Mouse (Mus musculus) neural tube, embryonic 15.5 days (tissue): ENCODE measurements around the gene Uts2. TPM values are rescaled to one million over a fixed set of nuclear protein-coding genes. Genes with fewer than 3 reads are reported as not detected.
A peak's percentile ranks its signal among the peaks of the same experiment; 100 is the strongest.

ENCODE experiments used
- ATAC-seq: fragments of 200-750 bp; cut with Nextera tagmentation; 2 replicates; pipeline ENCODE4 v1.8.0; 2017; ENCODE audit warnings: mild to moderate bottlenecking, moderate TSS enrichment, moderate library complexity; ENCODE audit not compliant: low FRiP score
- H3K27ac ChIP-seq: fragments of 300-500 bp; sonication (generic); replicated peaks from 2 replicates; pipeline ENCODE4 v1.5.1; 2015; ENCODE audit warnings: mild to moderate bottlenecking, inconsistent platforms
- H3K27me3 ChIP-seq: fragments of 300-500 bp; sonication (generic); replicated peaks from 2 replicates; pipeline ENCODE4 v1.6.1; 2015; ENCODE audit warnings: inconsistent platforms
- H3K36me3 ChIP-seq: fragments of 300-500 bp; sonication (generic); 2 replicates; pipeline ENCODE4 v1.6.1; 2015; ENCODE audit warnings: inconsistent platforms
- H3K4me1 ChIP-seq: fragments of 300-500 bp; sonication (generic); 2 replicates; pipeline ENCODE4 v1.6.1; 2015; ENCODE audit warnings: inconsistent platforms
- H3K4me2 ChIP-seq: fragments of 300-500 bp; sonication (generic); 2 replicates; pipeline ENCODE4 v1.6.1; 2015; ENCODE audit warnings: inconsistent platforms, mild to moderate bottlenecking, moderate library complexity
- H3K4me3 ChIP-seq: fragments of 300-500 bp; sonication (generic); replicated peaks from 2 replicates; pipeline ENCODE4 v1.5.1; 2015; ENCODE audit warnings: mild to moderate bottlenecking, inconsistent platforms
- H3K9ac ChIP-seq: fragments of 300-500 bp; sonication (generic); replicated peaks from 2 replicates; pipeline ENCODE4 v1.6.1; 2015; ENCODE audit warnings: mild to moderate bottlenecking, inconsistent platforms
- H3K9me3 ChIP-seq: fragments of 300-500 bp; sonication (generic); replicated peaks from 2 replicates; pipeline ENCODE4 v1.6.1; 2016; ENCODE audit warnings: inconsistent platforms
- WGBS: fragments of 180-500 bp; shearing (Covaris S2); methylation state at CpG from one replicate; pipeline ENCODE4 v1.1.7; 2015; ENCODE audit warnings: mixed read lengths; 5-methylcytosine and 5-hydroxymethylcytosine counted together
- polyA plus RNA-seq: library from polyadenylated mRNA; unstranded; fragments of >200 nt; fragmentation: Nextera tagmentation; extraction: Ambion mirVana; gene quantifications from 2 replicates; pipeline ENCODE4 v1.2.1, GENCODE M21; 2015

Uts2 gene
- 5.5 and 6.1 TPM in 2 replicates for polyA plus RNA-seq

GRCm38 (mm10) chr4:150996797-150997196 is at the start of gene Uts2:
TSS of gene Uts2 (plus strand) at chr4:150997097.
- H3K4me3 ChIP-seq: no peak within 1 kb of the TSS
- WGBS: 93% methylated on average over 7 of the region's 7 CpGs
- H3K27ac ChIP-seq: no peak within 1 kb of the TSS
- no peaks in the 10 kb centered on the region for H3K36me3 ChIP-seq
- no peak within 1 kb of the TSS for H3K9ac ChIP-seq
- no peak for ATAC-seq
- no peak within 1 kb of the TSS for H3K4me2 ChIP-seq
- H3K9me3 ChIP-seq: no peaks in the 10 kb centered on the region
- 0 out of 2 replicates have a peak, but pooled peaks cover 4% of the 10 kb centered on the region for H3K4me1 ChIP-seq
- no peaks in the 10 kb centered on the region for H3K27me3 ChIP-seq

DNA sequence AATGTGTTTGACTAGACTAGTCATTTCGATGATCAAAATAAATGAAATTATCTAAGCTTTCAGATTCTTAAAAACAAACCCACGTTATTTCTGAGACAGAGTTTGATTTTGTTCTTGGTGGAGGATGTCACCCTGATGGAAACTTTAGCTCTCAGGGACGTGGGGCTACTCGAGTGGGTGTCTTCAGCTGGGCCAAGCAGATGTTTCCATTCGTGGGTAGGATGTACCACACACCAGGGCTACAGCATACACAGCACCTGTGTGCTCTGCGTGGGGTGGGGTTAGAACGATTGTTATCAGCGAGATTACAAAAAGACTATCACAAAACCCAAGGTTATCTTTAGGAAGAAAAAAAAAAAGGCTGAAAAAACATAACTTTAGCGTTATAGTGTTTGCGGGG is 45.9 kb upstream of the Uts2 start:
- H3K9me3 ChIP-seq: no peaks in the 10 kb centered on the region
- no peaks in the 10 kb centered on the region for H3K4me1 ChIP-seq
- 88% methylated on average over 10 of the region's 10 CpGs for WGBS
- H3K4me2 ChIP-seq: no peak overlapping the region
- H3K27me3 ChIP-seq: no peaks in the 10 kb centered on the region
- H3K9ac ChIP-seq: no peak overlapping the region
- no peak for ATAC-seq
- H3K27ac ChIP-seq: no peak overlapping the region
- no peak overlapping the region for H3K4me3 ChIP-seq
- no peaks in the 10 kb centered on the region for H3K36me3 ChIP-seq

DNA sequence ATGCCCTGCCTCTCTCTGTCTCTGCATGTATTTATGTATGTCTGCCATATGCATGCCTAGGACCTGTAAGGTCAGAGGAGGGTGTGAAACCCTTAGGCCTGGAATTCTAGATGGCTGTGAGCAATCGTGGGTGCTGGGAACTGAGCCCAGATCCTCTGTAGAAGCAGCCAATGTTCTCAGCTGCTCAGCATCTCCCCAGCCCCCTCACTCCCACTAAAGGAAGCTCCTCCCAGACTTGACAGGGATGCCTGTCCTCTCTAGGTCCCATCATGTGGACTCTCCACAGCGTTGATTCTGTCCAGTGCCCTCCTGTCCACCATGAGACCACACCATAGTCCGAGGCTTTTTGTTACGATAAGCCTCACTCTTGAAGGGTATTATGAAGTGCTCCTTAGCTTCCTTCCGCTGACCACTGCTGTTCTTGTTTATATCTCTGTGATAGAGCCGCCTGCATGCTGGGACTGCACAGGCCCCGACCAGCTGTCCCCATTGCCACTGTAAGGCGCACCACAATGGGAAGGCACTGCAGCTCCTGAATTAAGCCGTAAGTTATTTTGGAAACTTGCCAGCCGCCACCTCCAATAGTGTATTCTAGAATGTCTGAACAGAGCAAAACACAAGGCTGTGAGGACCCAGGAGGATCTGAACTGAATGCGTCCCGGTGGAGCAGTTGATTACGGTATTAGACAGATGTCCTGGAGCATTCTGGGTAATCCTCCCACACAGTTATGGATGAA is 40.4 kb upstream of the Uts2 start:
- Histone ChIP-seq H3K9me3 (no peaks in the 10 kb centered on the region), H3K4me3 (no peak overlapping the region), H3K36me3 (no peaks in the 10 kb centered on the region), H3K4me2 (peak overlapping the region; percentile 25; the same call in 1 of the 2 replicates), H3K27ac (peak overlapping the region; percentile 70), H3K4me1 (peaks cover 13% of the 10 kb centered on the region), H3K9ac (0 out of 2 replicates have a peak overlapping the region, but pooled peaks have one; percentile 1), H3K27me3 (no peaks in the 10 kb centered on the region)
- WGBS: 31% methylated on average over 13 of the region's 13 CpGs
- peak; percentile 86 for ATAC-seq

- no peak; the same call in 1 of the 2 replicates for ATAC-seq
- H3K9ac ChIP-seq: 0 out of 2 replicates have a peak overlapping the region, but pooled peaks have one; percentile 1
- H3K27ac ChIP-seq: peak overlapping the region; percentile 70
- H3K4me3 ChIP-seq: no peak overlapping the region
- peak overlapping the region; percentile 25; the same call in 1 of the 2 replicates for H3K4me2 ChIP-seq
- no peaks in the 10 kb centered on the region for H3K27me3 ChIP-seq
- WGBS: 25% methylated on average over 1 of the region's 1 CpGs
- H3K4me1 ChIP-seq: peaks cover 13% of the 10 kb centered on the region
- H3K36me3 ChIP-seq: no peaks in the 10 kb centered on the region
- no peaks in the 10 kb centered on the region for H3K9me3 ChIP-seq
Measured at GRCm38 (mm10) chr4:150957106-150957458, 39.8 kb upstream of the Uts2 start.

DNA sequence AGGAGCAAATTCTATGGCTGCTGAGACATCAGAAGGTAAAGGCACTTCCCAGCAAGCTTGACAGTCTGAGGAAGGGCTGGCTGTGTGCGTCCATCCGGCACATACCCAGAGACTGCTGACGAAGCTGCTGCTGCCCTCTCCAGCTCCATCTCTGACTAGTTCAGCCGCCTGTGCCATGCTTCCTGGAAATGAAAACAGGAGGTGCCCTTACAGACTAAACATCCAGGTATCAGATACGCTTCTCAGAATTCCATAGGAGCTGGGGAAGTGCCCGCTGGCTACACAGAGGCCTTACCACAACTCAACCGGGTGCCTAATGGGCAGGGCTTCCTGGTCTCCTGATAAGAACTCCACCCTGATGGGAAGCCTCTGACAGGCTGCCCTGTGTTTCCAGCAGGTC is 38.4 kb upstream of the Uts2 start:
- WGBS: 81% methylated on average over 7 of the region's 7 CpGs
- Histone ChIP-seq H3K9me3 (no peaks in the 10 kb centered on the region), H3K27ac (no peak overlapping the region), H3K9ac (no peak overlapping the region), H3K4me2 (no peak overlapping the region), H3K36me3 (no peaks in the 10 kb centered on the region), H3K27me3 (no peaks in the 10 kb centered on the region), H3K4me3 (no peak overlapping the region), H3K4me1 (peaks cover 13% of the 10 kb centered on the region)
- ATAC-seq: no peak

- no peak for ATAC-seq
- 71% methylated on average over 6 of the region's 6 CpGs for WGBS
- peaks cover 8% of the 10 kb centered on the region; the same call in 1 of the 2 replicates for H3K4me1 ChIP-seq
- no peak overlapping the region for H3K4me3 ChIP-seq
- no peaks in the 10 kb centered on the region for H3K36me3 ChIP-seq
- no peak overlapping the region for H3K9ac ChIP-seq
- no peak overlapping the region for H3K27ac ChIP-seq
- H3K4me2 ChIP-seq: no peak overlapping the region
- no peaks in the 10 kb centered on the region for H3K27me3 ChIP-seq
- H3K9me3 ChIP-seq: no peaks in the 10 kb centered on the region
Measured at GRCm38 (mm10) chr4:150962231-150962630, 34.7 kb upstream of the Uts2 start.

GRCm38 (mm10) chr4:150963711-150964110 is 33.2 kb upstream of the Uts2 start:
- Histone ChIP-seq H3K4me3 (no peak overlapping the region), H3K27ac (no peak overlapping the region), H3K4me1 (peaks cover 5% of the 10 kb centered on the region; the same call in 1 of the 2 replicates), H3K9me3 (no peaks in the 10 kb centered on the region), H3K36me3 (no peaks in the 10 kb centered on the region), H3K27me3 (no peaks in the 10 kb centered on the region), H3K4me2 (no peak overlapping the region), H3K9ac (no peak overlapping the region)
- no peak for ATAC-seq
- WGBS: 83% methylated on average over 2 of the region's 2 CpGs

DNA sequence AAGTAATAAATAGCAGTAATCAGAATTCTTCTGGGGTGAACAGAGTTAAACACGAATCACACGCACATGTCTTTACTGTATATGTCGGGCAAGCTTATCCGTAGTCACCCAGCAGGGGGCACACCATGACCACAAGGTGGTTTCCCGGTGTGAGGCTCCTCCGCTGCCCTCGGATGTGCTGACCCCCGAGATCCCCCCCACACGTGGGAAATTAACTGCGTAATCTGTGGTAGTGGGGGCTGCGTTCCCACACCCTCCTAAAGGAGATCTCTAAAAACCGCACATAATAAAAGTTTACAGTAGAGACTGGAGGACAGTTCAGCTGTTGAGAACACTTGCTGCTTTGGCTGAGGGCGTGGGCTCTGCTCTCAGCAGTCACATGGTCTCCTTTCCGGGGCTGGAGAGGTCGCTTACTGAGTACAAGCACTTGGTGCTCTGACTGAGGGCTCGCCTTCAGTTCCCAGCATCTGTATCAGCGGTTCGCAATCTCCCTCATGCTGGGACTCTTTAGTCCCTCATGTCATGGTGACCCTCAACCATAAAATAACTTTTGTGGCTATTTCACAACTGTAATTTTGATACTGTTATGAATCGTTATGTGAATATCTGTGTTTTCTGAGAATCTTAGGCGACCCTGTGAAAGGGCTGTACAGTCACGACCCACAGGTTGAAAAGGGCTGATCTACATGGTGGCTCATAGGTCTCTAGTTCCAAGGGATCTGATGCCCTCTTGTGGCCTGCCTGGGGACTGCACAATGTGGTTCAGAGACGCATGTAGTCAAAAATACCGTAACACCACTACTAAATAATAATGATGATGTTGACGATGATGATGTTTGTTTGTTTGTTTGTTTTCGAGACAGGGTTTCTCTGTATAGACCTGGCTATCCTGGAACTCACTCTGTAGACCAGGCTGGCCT is 32.0 kb upstream of the Uts2 start:
- H3K9me3 ChIP-seq: no peaks in the 10 kb centered on the region
- peaks cover 5% of the 10 kb centered on the region; the same call in 1 of the 2 replicates for H3K4me1 ChIP-seq
- ATAC-seq: no peak; the same call in 1 of the 2 replicates
- peak overlapping the region; percentile 9; the same call in 1 of the 2 replicates for H3K4me3 ChIP-seq
- peak overlapping the region; percentile 3; the same call in 1 of the 2 replicates for H3K9ac ChIP-seq
- H3K27me3 ChIP-seq: no peaks in the 10 kb centered on the region
- WGBS: 9% methylated on average over 25 of the region's 25 CpGs
- H3K36me3 ChIP-seq: no peaks in the 10 kb centered on the region
- peak overlapping the region; percentile 54 for H3K4me2 ChIP-seq
- no peak overlapping the region for H3K27ac ChIP-seq

DNA sequence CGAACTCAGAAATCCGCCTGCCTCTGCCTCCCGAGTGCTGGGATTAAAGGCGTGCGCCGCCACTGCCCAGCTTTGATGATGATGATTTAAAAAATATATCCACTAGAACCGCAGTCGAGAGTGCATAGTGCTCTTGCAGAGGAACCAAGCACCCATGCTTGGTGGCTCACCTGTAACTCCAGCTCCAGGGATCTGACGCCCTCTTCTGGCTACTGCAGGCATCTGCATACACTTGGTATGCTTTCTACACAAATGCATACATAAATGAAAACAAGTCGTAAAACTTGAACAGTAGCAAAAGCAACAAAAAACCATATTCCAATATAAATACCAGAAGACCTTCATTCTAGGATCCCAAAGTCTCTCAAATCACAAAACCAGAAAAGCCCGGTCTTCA is 31.3 kb upstream of the Uts2 start:
- Histone ChIP-seq H3K9me3 (no peaks in the 10 kb centered on the region), H3K9ac (no peak overlapping the region), H3K27ac (no peak overlapping the region), H3K4me3 (no peak overlapping the region), H3K27me3 (no peaks in the 10 kb centered on the region), H3K4me2 (no peak overlapping the region), H3K4me1 (peaks cover 5% of the 10 kb centered on the region; the same call in 1 of the 2 replicates), H3K36me3 (no peaks in the 10 kb centered on the region)
- no peak for ATAC-seq
- 71% methylated on average over 11 of the region's 11 CpGs for WGBS

DNA sequence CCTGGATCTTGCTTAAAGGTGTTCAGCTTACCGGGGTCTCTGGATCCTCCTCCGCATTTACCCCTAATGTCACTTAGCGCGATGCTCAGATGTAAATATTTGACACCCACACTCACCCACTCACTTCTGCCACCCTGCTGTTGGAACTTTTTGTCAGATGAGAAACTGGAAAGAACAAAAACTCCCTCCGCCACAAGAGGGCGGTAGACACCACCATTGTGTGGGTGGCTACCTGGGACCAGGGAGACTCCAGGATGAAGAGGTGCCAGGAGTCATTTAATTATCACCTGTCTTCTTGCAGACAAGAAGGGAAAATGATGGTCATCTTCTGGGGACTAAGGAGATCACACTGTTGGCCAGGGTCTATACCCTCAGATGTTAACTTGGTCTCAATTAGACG is 30.3 kb upstream of the Uts2 start:
- WGBS: 24% methylated on average over 7 of the region's 7 CpGs
- no peak overlapping the region for H3K4me3 ChIP-seq

DNA sequence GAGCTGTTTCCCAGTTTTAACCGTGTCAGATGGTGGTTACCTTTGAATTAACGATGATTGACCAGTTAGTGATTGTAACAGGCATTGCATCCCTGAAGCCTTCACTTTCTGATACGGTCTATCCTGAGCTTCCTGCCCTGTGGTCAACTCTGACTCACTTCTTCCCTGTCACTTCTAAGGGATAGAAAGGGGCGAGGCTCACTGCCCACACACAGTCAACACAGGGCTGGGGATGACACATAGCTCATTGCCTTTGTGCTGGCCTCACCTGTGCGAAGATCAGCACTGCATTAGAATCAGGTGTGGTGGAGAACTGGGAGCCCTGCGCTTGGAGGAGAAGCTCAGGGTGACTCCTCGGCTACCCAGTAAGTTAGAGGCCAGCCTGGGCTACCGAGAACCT is 27.9 kb upstream of the Uts2 start:
- Histone ChIP-seq H3K4me3 (no peak overlapping the region), H3K36me3 (no peaks in the 10 kb centered on the region), H3K4me2 (no peak overlapping the region), H3K27me3 (no peaks in the 10 kb centered on the region), H3K4me1 (peaks cover 5% of the 10 kb centered on the region; the same call in 1 of the 2 replicates), H3K27ac (no peak overlapping the region), H3K9ac (no peak overlapping the region), H3K9me3 (no peaks in the 10 kb centered on the region)
- ATAC-seq: no peak
- 88% methylated on average over 8 of the region's 8 CpGs for WGBS

More for the DNA sequence above, 30.3 kb upstream of the Uts2 start:
- H3K36me3 ChIP-seq: no peaks in the 10 kb centered on the region
- no peaks in the 10 kb centered on the region for H3K27me3 ChIP-seq
- no peak overlapping the region for H3K4me2 ChIP-seq
- H3K27ac ChIP-seq: no peak overlapping the region
- H3K9me3 ChIP-seq: no peaks in the 10 kb centered on the region
- H3K9ac ChIP-seq: no peak overlapping the region
- ATAC-seq: no peak
- H3K4me1 ChIP-seq: peaks cover 5% of the 10 kb centered on the region; the same call in 1 of the 2 replicates
